Mouse (Mus musculus) forebrain, embryonic 13.5 days (tissue): ENCODE measurements around the gene Tgfb3. TPM values are rescaled to one million over a fixed set of nuclear protein-coding genes. Genes with fewer than 3 reads are reported as not detected.

ENCODE experiments used
- ATAC-seq: fragments of 200-750 bp; cut with Nextera tagmentation; 2 replicates; pipeline ENCODE4 v1.8.0; 2017
- H3K27ac ChIP-seq: fragments of 300-500 bp; sonication (generic); 2 replicates; pipeline ENCODE4 v1.5.1; 2015; ENCODE audit warnings: inconsistent platforms, mild to moderate bottlenecking, moderate library complexity
- H3K27me3 ChIP-seq: fragments of 300-500 bp; sonication (generic); 2 replicates; pipeline ENCODE4 v1.6.1; 2015; ENCODE audit warnings: mild to moderate bottlenecking, inconsistent platforms
- H3K36me3 ChIP-seq: fragments of 300-500 bp; sonication (generic); 2 replicates; pipeline ENCODE4 v1.6.1; 2015; ENCODE audit warnings: mild to moderate bottlenecking, inconsistent platforms; ENCODE audit not compliant: poor library complexity, severe bottlenecking
- H3K4me1 ChIP-seq: fragments of 300-500 bp; sonication (generic); 2 replicates; pipeline ENCODE4 v1.6.1; 2015; ENCODE audit warnings: inconsistent platforms
- H3K4me2 ChIP-seq: fragments of 300-500 bp; sonication (generic); 2 replicates; pipeline ENCODE4 v1.6.1; 2015; ENCODE audit warnings: inconsistent platforms, mild to moderate bottlenecking, moderate library complexity
- H3K4me3 ChIP-seq: fragments of 300-500 bp; sonication (generic); 2 replicates; pipeline ENCODE4 v1.5.1; 2015; ENCODE audit warnings: mild to moderate bottlenecking, inconsistent platforms
- H3K9ac ChIP-seq: fragments of 300-500 bp; sonication (generic); 2 replicates; pipeline ENCODE4 v1.6.1; 2015; ENCODE audit warnings: mild to moderate bottlenecking, inconsistent platforms
- H3K9me3 ChIP-seq: fragments of 300-500 bp; sonication (generic); replicated peaks from 2 replicates; pipeline ENCODE4 v1.6.1; 2016; ENCODE audit warnings: inconsistent platforms
- WGBS: fragments of 180-500 bp; shearing (Covaris S2); methylation state at CpG from one replicate; pipeline ENCODE4 v1.1.7; 2015; 5-methylcytosine and 5-hydroxymethylcytosine counted together
- polyA plus RNA-seq: library from polyadenylated mRNA; unstranded; fragments of >200 nt; fragmentation: Nextera tagmentation; extraction: Ambion mirVana; gene quantifications from 2 replicates; pipeline ENCODE4 v1.2.1, GENCODE M21; 2015

The Tgfb3 gene
- polyA plus RNA-seq, 1 experiment from 2014 or later: 5.7 TPM

DNA sequence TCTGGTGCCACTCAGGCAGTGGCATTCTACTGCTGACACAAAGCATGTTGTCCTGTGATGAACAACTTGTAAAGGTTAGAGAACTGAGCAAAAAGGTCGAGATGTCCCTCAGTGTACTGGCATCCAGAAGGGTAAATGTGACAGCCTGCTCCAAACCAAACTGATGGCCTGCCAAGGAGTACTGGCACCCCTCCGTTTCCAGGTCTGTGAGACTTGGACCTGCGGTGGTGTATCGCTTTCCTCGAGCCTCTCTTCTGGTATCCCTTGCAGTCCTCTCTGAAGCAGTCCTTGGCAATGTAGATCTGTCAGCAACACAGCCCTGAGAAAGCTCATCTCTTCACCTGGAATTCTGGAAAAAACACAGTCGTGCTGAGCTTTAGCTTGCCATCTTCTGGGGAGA, 53.4 kb downstream of the Tgfb3 start:
- Histone ChIP-seq H3K4me1 (peaks cover 21% of the 10 kb centered on the region), H3K9ac (no peak overlapping the region), H3K4me2 (no peak overlapping the region), H3K27me3 (no peaks in the 10 kb centered on the region), H3K27ac (no peak overlapping the region), H3K36me3 (no peaks in the 10 kb centered on the region), H3K4me3 (no peak overlapping the region), H3K9me3 (no peaks in the 10 kb centered on the region)
- no peak for ATAC-seq
- 88% methylated on average over 6 of the region's 6 CpGs for WGBS

DNA sequence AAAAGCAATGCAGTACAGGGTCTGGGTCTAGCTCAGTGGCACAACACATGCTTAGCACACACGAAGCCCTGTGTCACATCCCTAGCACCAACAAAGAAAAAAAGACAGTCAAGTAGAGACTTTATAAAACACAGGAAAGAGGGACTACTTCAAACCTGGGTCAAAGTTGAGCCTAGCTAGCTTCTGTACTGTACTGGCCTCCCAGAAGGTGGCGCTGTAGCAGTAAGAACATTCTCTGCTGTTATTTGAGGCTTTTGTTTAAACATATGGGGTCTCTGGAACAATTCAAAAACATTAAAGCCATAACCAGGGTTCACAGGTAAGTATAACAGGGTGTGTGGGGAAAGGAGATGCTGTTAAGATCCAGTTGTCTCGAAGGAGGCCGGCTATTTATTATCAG, 54.4 kb downstream of the Tgfb3 start:
- H3K27me3 ChIP-seq: no peaks in the 10 kb centered on the region
- no peak overlapping the region for H3K27ac ChIP-seq
- H3K36me3 ChIP-seq: no peaks in the 10 kb centered on the region
- no peak overlapping the region for H3K4me2 ChIP-seq
- no peak for ATAC-seq
- H3K9me3 ChIP-seq: no peaks in the 10 kb centered on the region
- no peak overlapping the region for H3K9ac ChIP-seq
- H3K4me3 ChIP-seq: no peak overlapping the region
- peaks cover 21% of the 10 kb centered on the region for H3K4me1 ChIP-seq
- 49% methylated on average over 4 of the region's 4 CpGs for WGBS

DNA sequence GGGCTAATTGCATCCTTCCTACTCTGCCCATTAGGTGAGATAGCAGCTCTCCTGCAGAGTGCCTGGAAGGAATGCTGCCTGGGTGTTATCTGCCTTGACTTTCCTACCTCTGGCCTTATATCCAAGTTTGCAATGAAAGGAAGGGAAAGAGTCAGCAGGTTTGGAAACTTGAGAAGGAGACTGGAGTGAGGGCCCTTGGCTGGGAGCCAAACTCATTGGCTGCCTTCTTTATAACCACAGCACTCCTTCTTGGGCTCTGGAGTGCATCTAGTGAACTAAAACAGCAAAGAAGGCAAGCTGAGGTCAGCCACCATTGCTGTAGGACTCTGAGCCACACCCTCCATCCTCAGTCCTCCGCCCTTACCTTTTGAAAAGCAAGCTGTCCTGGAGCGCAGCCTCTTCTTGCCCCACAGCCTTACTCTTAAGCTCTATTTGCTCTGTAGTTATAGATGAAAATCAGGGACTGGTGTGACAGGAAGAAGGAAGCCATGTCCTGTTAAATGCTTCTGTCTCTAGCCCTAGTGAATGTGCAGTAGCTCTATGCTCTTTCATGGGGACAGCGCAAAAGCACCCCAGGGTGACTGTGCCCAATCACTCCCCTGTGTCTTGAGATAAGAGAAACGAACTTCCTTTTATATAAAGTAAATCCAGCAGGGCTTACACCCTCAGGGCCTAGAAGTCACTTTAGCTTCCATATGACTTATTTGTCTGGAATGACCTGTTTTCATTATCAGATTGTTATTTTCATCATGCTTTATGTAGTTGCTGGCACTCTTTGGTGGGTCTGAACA, 55.6 kb downstream of the Tgfb3 start:
- H3K4me3 ChIP-seq: no peak overlapping the region
- H3K4me1 ChIP-seq: peaks cover 21% of the 10 kb centered on the region
- H3K9ac ChIP-seq: no peak overlapping the region
- H3K27ac ChIP-seq: no peak overlapping the region
- ATAC-seq: no peak
- no peak overlapping the region for H3K4me2 ChIP-seq
- no peaks in the 10 kb centered on the region for H3K9me3 ChIP-seq
- WGBS: 89% methylated on average over 4 of the region's 4 CpGs
- H3K27me3 ChIP-seq: no peaks in the 10 kb centered on the region
- no peaks in the 10 kb centered on the region for H3K36me3 ChIP-seq

DNA sequence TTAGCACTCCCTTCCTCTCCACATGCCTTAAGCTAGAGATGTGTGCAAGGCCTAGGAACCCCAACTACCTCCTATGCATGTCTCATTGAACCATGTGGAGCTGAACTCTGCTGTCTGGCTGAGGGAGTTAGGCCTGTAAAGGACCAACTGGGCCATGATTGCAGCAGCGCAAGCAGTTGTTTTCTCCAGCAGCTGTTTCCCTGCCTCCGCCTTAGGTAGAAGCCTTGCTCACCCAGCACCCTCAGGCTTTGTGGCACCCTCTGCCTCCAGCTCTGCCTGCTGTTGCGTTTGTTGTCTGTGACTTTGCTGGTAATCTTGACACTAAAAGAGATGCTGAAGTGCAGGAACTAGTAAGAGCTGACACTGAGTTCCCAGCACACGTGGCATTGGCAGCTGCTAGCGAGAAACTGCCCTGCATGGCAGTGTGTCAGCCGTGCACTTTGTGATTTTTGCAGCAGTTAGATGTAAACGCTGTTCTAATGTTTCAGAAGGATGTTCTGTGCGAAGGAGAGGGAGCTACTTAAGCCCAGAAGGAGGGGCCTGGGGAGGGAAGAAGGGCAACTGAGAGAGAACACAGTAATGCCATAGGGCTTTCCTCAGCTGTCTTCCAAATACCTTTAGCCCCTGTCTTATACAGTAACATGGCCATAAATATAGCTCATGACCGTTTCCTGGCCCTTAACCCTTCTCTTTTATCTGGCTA, 56.4 kb downstream of the Tgfb3 start:
- no peaks in the 10 kb centered on the region for H3K27me3 ChIP-seq

DNA sequence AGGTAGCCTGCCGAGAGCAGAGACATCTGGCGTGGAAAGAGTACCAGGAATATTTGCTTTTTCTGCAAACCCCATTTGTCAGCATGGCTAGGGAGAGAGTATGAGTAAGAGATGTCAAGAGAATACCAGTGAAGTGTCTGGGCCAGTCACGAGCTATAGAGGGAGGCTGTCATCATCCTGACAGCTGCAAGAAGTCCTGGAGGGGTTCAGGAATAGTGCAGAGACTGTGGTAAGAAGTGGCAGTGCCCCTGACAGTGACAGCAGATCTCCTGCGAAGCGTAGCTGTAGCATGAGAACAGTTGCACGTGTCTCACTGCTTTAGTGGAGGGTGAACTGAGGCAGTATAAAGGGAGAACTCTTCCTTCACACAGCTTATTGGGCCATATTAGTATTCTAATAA, 57.3 kb downstream of the Tgfb3 start:
- Histone ChIP-seq H3K9ac (no peak overlapping the region), H3K27ac (no peak overlapping the region), H3K36me3 (no peaks in the 10 kb centered on the region), H3K4me1 (peaks cover 21% of the 10 kb centered on the region), H3K4me2 (no peak overlapping the region), H3K27me3 (no peaks in the 10 kb centered on the region), H3K4me3 (no peak overlapping the region), H3K9me3 (no peaks in the 10 kb centered on the region)
- 83% methylated on average over 6 of the region's 6 CpGs for whole genome bisulfite sequencing
- no peak for ATAC-seq

More for the DNA sequence above, 56.4 kb downstream of the Tgfb3 start:
- no peak for ATAC-seq
- 86% methylated on average over 9 of the region's 9 CpGs for WGBS
- Histone ChIP-seq H3K9ac (no peak overlapping the region), H3K4me3 (no peak overlapping the region), H3K36me3 (no peaks in the 10 kb centered on the region), H3K9me3 (no peaks in the 10 kb centered on the region), H3K4me1 (peaks cover 21% of the 10 kb centered on the region), H3K4me2 (no peak overlapping the region), H3K27ac (no peak overlapping the region)

DNA sequence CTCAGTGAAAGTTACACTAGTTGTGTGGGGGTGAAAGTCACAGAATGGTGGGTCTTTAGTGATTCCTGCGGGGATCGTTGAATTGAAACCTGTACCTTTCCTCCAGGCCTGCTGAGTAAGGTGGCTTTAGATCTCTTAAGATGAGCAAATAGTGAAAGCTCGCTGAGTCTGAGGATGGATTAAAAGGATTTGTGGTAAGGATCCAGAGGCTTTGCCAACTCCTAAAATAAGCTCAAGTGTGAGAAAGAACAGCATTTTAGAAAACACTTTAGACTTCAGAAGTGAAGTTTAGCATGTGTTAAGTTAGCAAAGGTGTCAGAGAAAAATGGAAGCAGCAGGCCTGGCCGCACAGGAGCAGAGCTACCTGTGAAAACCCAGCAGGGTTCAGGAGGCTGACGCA, 61.5 kb downstream of the Tgfb3 start:
- 72% methylated on average over 5 of the region's 5 CpGs for WGBS
- H3K4me2 ChIP-seq: no peak overlapping the region
- no peak for ATAC-seq

DNA sequence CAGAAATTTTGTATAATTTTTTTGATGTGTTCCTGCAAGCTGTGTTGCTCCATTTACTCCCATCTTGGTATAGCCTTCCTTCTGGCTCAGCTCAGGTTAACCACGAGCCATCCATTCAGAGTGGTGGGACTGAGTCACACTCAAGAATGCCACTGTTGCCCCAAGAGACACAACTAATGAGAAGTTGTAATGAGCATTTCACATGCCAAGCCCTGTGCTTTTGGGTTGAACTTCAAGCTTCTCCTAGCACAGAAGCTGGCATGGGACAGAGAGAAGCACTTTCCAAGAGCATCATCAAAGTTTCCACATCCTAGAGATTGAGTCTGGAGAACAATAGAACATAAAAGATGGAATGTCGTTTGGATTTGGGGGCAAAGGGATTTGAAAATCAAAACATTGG, 63.7 kb downstream of the Tgfb3 start:
- Histone ChIP-seq H3K27ac (no peak overlapping the region), H3K9ac (no peak overlapping the region), H3K4me2 (no peak overlapping the region), H3K9me3 (no peaks in the 10 kb centered on the region), H3K27me3 (no peaks in the 10 kb centered on the region), H3K4me1 (no peaks in the 10 kb centered on the region), H3K4me3 (no peak overlapping the region), H3K36me3 (peaks cover 5% of the 10 kb centered on the region; the same call in 1 of the 2 replicates)
- WGBS: 68% methylated on average over 2 of the region's 2 CpGs
- ATAC-seq: no peak

More for the DNA sequence above, 61.5 kb downstream of the Tgfb3 start:
- Histone ChIP-seq H3K4me3 (no peak overlapping the region), H3K27ac (no peak overlapping the region), H3K4me1 (peaks cover 1% of the 10 kb centered on the region; the same call in 1 of the 2 replicates), H3K9ac (no peak overlapping the region), H3K36me3 (peaks cover 5% of the 10 kb centered on the region; the same call in 1 of the 2 replicates), H3K27me3 (no peaks in the 10 kb centered on the region), H3K9me3 (no peaks in the 10 kb centered on the region)

DNA sequence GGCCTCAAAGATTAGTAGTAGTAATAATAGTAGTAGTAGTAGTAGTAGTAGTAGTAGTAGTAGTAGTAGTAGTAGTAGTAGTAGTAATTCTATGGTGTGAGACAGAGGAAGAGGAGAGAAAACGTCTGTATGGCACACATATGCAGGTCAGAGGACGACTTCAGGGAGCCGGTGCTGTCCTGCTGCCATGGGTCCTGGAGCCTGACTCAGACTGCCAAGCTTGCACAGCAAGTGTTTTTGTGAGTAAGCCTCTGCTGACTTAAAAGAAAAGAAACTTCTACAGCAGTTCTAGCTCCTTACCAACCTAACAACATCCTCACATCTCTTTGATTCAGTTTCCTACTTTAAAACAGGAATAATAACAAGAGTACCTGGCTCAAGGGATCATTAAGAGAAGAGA, 64.2 kb downstream of the Tgfb3 start:
- no peak for ATAC-seq
- WGBS: 80% methylated on average over 3 of the region's 3 CpGs

DNA sequence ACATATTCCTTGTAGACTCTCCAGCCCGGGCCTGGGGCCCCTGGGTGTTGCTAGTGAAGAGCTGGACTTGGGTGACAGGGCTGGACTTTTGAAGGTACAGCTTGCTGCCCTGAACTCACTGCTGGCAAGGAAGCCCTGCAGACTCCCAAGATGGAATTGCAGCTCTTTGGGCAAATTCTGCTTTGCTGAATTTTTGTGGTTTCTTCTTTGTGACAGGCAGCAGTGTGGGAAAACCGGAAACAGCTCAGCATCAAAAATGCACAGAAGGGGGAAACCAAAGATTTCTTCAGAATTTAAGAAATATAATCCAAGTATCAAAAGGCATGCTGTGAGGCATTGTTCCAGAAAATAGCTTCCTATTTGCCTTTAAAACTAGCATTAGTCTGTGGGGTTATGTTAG, 64.7 kb downstream of the Tgfb3 start:
- 91% methylated on average over 2 of the region's 2 CpGs for WGBS
- no peak for ATAC-seq

More for the DNA sequence above, 64.2 kb downstream of the Tgfb3 start:
- Histone ChIP-seq H3K9me3 (no peaks in the 10 kb centered on the region), H3K36me3 (peaks cover 5% of the 10 kb centered on the region; the same call in 1 of the 2 replicates), H3K27ac (no peak overlapping the region), H3K4me2 (no peak overlapping the region), H3K27me3 (no peaks in the 10 kb centered on the region), H3K4me3 (no peak overlapping the region), H3K9ac (no peak overlapping the region), H3K4me1 (no peaks in the 10 kb centered on the region)

DNA sequence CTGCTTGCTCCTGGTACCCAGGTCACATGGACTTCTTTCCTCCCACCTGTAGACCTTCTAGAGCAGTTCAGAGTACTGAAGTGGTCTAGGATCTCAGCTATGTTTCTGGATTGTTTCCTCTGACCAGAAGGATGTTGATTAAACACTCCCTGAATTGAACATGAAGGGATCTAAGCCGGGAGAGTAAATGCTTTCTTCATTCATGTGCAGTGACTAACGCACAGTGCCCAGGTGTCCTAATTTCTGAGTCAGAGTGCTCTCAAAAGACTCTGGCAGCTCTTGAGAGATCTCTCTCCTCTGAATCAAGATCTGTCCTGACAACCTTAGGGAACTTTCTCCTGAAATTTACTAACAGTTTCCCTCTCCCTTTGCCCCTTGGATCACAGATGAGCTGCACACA, 66.6 kb downstream of the Tgfb3 start:
- no peak for ATAC-seq
- no peaks in the 10 kb centered on the region for H3K27me3 ChIP-seq
- WGBS: 90% methylated on average over 2 of the region's 2 CpGs

More for the DNA sequence above, 64.7 kb downstream of the Tgfb3 start:
- Histone ChIP-seq H3K27me3 (no peaks in the 10 kb centered on the region), H3K4me3 (no peak overlapping the region), H3K4me2 (no peak overlapping the region), H3K27ac (no peak overlapping the region), H3K4me1 (no peaks in the 10 kb centered on the region), H3K9me3 (no peaks in the 10 kb centered on the region), H3K36me3 (peaks cover 5% of the 10 kb centered on the region; the same call in 1 of the 2 replicates), H3K9ac (no peak overlapping the region)

DNA sequence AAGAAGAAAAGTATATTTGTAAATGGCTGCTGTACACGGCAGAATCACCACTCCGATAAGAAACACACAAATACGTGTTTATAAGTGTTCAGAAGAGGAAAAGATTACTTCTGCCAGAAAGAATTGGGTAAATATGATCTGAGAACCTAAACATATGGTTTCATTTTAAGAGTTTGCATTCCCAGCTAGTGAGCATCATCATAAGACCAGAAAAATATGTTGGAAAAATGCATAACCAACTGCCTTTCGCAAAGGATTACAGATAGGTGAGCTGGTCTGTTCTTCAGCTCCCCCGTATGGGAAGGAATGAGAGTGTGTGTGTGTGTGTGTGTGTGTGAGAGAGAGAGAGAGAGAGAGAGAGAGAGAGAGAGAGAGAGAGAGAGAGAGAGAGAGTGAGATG, 68.2 kb downstream of the Tgfb3 start:
- Histone ChIP-seq H3K27me3 (no peaks in the 10 kb centered on the region), H3K27ac (no peak overlapping the region), H3K4me1 (peaks cover 6% of the 10 kb centered on the region; the same call in 1 of the 2 replicates), H3K4me3 (no peak overlapping the region), H3K4me2 (no peak overlapping the region), H3K9me3 (no peaks in the 10 kb centered on the region), H3K9ac (no peak overlapping the region), H3K36me3 (peaks cover 5% of the 10 kb centered on the region; the same call in 1 of the 2 replicates)
- 83% methylated on average over 5 of the region's 5 CpGs for WGBS
- ATAC-seq: no peak

More for the DNA sequence above, 66.6 kb downstream of the Tgfb3 start:
- Histone ChIP-seq H3K9me3 (no peaks in the 10 kb centered on the region), H3K4me2 (no peak overlapping the region), H3K27ac (no peak overlapping the region), H3K4me1 (peaks cover 6% of the 10 kb centered on the region; the same call in 1 of the 2 replicates), H3K36me3 (peaks cover 5% of the 10 kb centered on the region; the same call in 1 of the 2 replicates), H3K4me3 (no peak overlapping the region), H3K9ac (no peak overlapping the region)

DNA sequence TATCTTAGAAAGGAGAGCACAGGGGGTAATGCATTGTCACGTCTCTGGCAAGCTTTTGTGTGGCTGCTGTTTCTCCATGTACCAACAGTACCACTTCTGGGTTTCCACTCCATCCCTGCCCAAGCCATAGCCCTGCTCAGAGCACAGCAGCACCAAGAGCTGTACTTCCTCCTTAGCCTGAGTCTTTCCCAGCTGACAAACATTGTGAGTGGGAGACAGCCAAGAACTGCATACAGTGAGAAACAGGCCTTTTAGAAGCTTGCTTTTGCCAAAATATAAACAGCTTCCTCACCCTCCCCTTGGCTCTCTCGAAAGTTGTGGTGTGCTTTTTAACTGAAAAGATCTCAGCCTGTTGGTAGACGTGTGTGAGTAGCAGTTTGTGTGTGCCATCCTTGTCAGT, 71.5 kb downstream of the Tgfb3 start:
- H3K9me3 ChIP-seq: no peaks in the 10 kb centered on the region
- no peak for ATAC-seq
- H3K4me2 ChIP-seq: no peak overlapping the region
- no peak overlapping the region for H3K4me3 ChIP-seq
- H3K36me3 ChIP-seq: no peaks in the 10 kb centered on the region
- 79% methylated on average over 3 of the region's 3 CpGs for WGBS
- no peaks in the 10 kb centered on the region for H3K27me3 ChIP-seq
- H3K9ac ChIP-seq: no peak overlapping the region
- H3K4me1 ChIP-seq: peaks cover 6% of the 10 kb centered on the region; the same call in 1 of the 2 replicates
- no peak overlapping the region for H3K27ac ChIP-seq
